Mouse (Mus musculus): ENCODE data around the gene Acrbp. TPM values are rescaled to one million over a fixed set of nuclear protein-coding genes. Genes with fewer than 3 reads are reported as not detected.
A peak's percentile ranks its signal among the peaks of the same experiment; 100 is the strongest.

Gene Acrbp
- polyA plus RNA-seq, 1 experiment from 2014 or later = 4.4 TPM

- H3K4me1 ChIP-seq (ENCODE audit: insufficient read depth, low read depth, low read length) = no peaks in the 10 kb centered on the region
- H3K27ac ChIP-seq (ENCODE audit: low read length) = no peak overlapping the region
- no peak overlapping the region for H3K4me3 ChIP-seq (ENCODE audit: low read depth, low read length)
- peak; percentile 32 for DNase-seq (ENCODE audit: low spot score)
- H3K36me3 ChIP-seq (ENCODE audit: insufficient read depth, low read length) = peaks cover 85% of the 10 kb centered on the region
- no peak overlapping the region for H3K9ac ChIP-seq (replicated peaks; ENCODE audit: low read depth)
- TF ChIP-seq CTCF (IDR thresholded peaks at IDR 0.05) (peak; percentile 63), EP300 (IDR thresholded peaks at IDR 0.05) (no peak)
- WGBS = 83% methylated on average over 7 of the region's 7 CpGs
- H3K4me2 ChIP-seq (replicated peaks; ENCODE audit: low read depth, low read length) = no peak overlapping the region
- H3K27me3 ChIP-seq (replicated peaks; ENCODE audit: insufficient read depth, low read length) = no peaks in the 10 kb centered on the region
- ATAC-seq = no peak; the same call in 1 of the 2 replicates
- H3K9me3 ChIP-seq (ENCODE audit: low read length) = no peaks in the 10 kb centered on the region
These were observed 61.4 kb downstream of the Acrbp start for GRCm38 (mm10) chr6:125110927-125111326.

GRCm38 (mm10) chr6:125112553-125112952 is 63.1 kb downstream of the Acrbp start:
- H3K4me2 ChIP-seq (replicated peaks; ENCODE audit: low read depth, low read length) = no peak overlapping the region
- WGBS = 83% methylated on average over 11 of the region's 11 CpGs
- no peaks in the 10 kb centered on the region for H3K27me3 ChIP-seq (replicated peaks; ENCODE audit: insufficient read depth, low read length)
- H3K4me1 ChIP-seq (ENCODE audit: insufficient read depth, low read depth, low read length) = no peaks in the 10 kb centered on the region
- H3K36me3 ChIP-seq (ENCODE audit: insufficient read depth, low read length) = peaks cover 71% of the 10 kb centered on the region
- ATAC-seq = no peak
- no peaks in the 10 kb centered on the region for H3K9me3 ChIP-seq (ENCODE audit: low read length)
- no peak overlapping the region for H3K9ac ChIP-seq (replicated peaks; ENCODE audit: low read depth)
- TF ChIP-seq EP300 (IDR thresholded peaks at IDR 0.05) (no peak), CTCF (IDR thresholded peaks at IDR 0.05) (no peak)
- no peak for DNase-seq (ENCODE audit: low spot score)
- H3K27ac ChIP-seq (ENCODE audit: low read length) = no peak overlapping the region
- H3K4me3 ChIP-seq (ENCODE audit: low read depth, low read length) = no peak overlapping the region

Small RNA genes within 50 kb of the gene (microRNA-seq; reads per million reads assigned to microRNA genes)
- not detected for gene Mir7045

Other genes with a start within 250 kb of the Acrbp start
- 27.6 and 33.7 TPM in 2 replicates for gene Spsb2, start 241.0 kb upstream of the Acrbp start, polyA plus RNA-seq (2015; fragmentation: Nextera tagmentation; extraction: Ambion mirVana)
- 186 and 187 TPM in 2 replicates for gene Tpi1, start 235.4 kb upstream of the Acrbp start, polyA plus RNA-seq (2015; fragmentation: Nextera tagmentation; extraction: Ambion mirVana)
- gene Usp5, start 220.2 kb upstream of the Acrbp start, polyA plus RNA-seq (2015; fragmentation: Nextera tagmentation; extraction: Ambion mirVana) = 53.6 and 54.3 TPM in 2 replicates
- gene Cdca3, start 220.1 kb upstream of the Acrbp start, polyA plus RNA-seq (2015; fragmentation: Nextera tagmentation; extraction: Ambion mirVana) = 8.2 and 11.8 TPM in 2 replicates
- 0.24 and 0.26 TPM in 2 replicates for gene Gnb3, start 209.4 kb upstream of the Acrbp start, polyA plus RNA-seq (2015; fragmentation: Nextera tagmentation; extraction: Ambion mirVana)
- 8.4 and 9.3 TPM in 2 replicates for gene P3h3, start 191.9 kb upstream of the Acrbp start, polyA plus RNA-seq (2015; fragmentation: Nextera tagmentation; extraction: Ambion mirVana)
- 0.20 and 0.26 TPM in 2 replicates for gene Gpr162, start 185.7 kb upstream of the Acrbp start, polyA plus RNA-seq (2015; fragmentation: Nextera tagmentation; extraction: Ambion mirVana)
- gene Cd4, start 161.5 kb upstream of the Acrbp start, polyA plus RNA-seq (2015; fragmentation: Nextera tagmentation; extraction: Ambion mirVana) = 0.07 and 0.10 TPM in 2 replicates
- gene Lag3, start 138.0 kb upstream of the Acrbp start, polyA plus RNA-seq (2015; fragmentation: Nextera tagmentation; extraction: Ambion mirVana) = 2.3 TPM in 2 replicates
- 533 and 563 TPM in 2 replicates for gene Ptms, start 129.6 kb upstream of the Acrbp start, polyA plus RNA-seq (2015; fragmentation: Nextera tagmentation; extraction: Ambion mirVana)
- gene Mlf2, start 118.3 kb upstream of the Acrbp start, polyA plus RNA-seq (2015; fragmentation: Nextera tagmentation; extraction: Ambion mirVana) = 289 and 300 TPM in 2 replicates
- gene Cops7a, start 84.2 kb upstream of the Acrbp start, polyA plus RNA-seq (2015; fragmentation: Nextera tagmentation; extraction: Ambion mirVana) = 112 and 118 TPM in 2 replicates
- 0.29 and 0.35 TPM in 2 replicates for gene Pianp, start 53.0 kb upstream of the Acrbp start, polyA plus RNA-seq (2015; fragmentation: Nextera tagmentation; extraction: Ambion mirVana)
- 8.6 and 9.9 TPM in 2 replicates for gene Zfp384, start 40.5 kb upstream of the Acrbp start, polyA plus RNA-seq (2015; fragmentation: Nextera tagmentation; extraction: Ambion mirVana)
- gene Ing4, start 9.9 kb upstream of the Acrbp start, polyA plus RNA-seq (2015; fragmentation: Nextera tagmentation; extraction: Ambion mirVana) = 100 and 104 TPM in 2 replicates
- 0.19 and 0.44 TPM in 2 replicates for gene Lpar5, start 18.2 kb downstream of the Acrbp start, polyA plus RNA-seq (2015; fragmentation: Nextera tagmentation; extraction: Ambion mirVana)
- gene Chd4, start 46.3 kb downstream of the Acrbp start, polyA plus RNA-seq (2015; fragmentation: Nextera tagmentation; extraction: Ambion mirVana) = 53.5 and 59.8 TPM in 2 replicates
- gene Nop2, start 82.2 kb downstream of the Acrbp start, polyA plus RNA-seq (2015; fragmentation: Nextera tagmentation; extraction: Ambion mirVana) = 16.9 and 17.7 TPM in 2 replicates
- 7.1 and 8.3 TPM in 2 replicates for gene Iffo1, start 95.6 kb downstream of the Acrbp start, polyA plus RNA-seq (2015; fragmentation: Nextera tagmentation; extraction: Ambion mirVana)
- 381 and 429 TPM in 2 replicates for gene Gapdh, start 116.8 kb downstream of the Acrbp start, polyA plus RNA-seq (2015; fragmentation: Nextera tagmentation; extraction: Ambion mirVana)
- gene Ncapd2, start 142.0 kb downstream of the Acrbp start, polyA plus RNA-seq (2015; fragmentation: Nextera tagmentation; extraction: Ambion mirVana) = 5.9 and 7.9 TPM in 2 replicates
- 151 and 154 TPM in 2 replicates for gene Mrpl51, start 142.1 kb downstream of the Acrbp start, polyA plus RNA-seq (2015; fragmentation: Nextera tagmentation; extraction: Ambion mirVana)
- 3.0 and 3.5 TPM in 2 replicates for gene Vamp1, start 165.9 kb downstream of the Acrbp start, polyA plus RNA-seq (2015; fragmentation: Nextera tagmentation; extraction: Ambion mirVana)
- gene Tapbpl, start 182.2 kb downstream of the Acrbp start, polyA plus RNA-seq (2015; fragmentation: Nextera tagmentation; extraction: Ambion mirVana) = 14.2 and 16.9 TPM in 2 replicates
- 2.4 and 3.0 TPM in 2 replicates for gene Cd27, start 187.3 kb downstream of the Acrbp start, polyA plus RNA-seq (2015; fragmentation: Nextera tagmentation; extraction: Ambion mirVana)
- gene Tuba3a, start 236.4 kb downstream of the Acrbp start, polyA plus RNA-seq (2015; fragmentation: Nextera tagmentation; extraction: Ambion mirVana) = not detected in 2 replicates